Mouse (Mus musculus) lung, postnatal 36 days (tissue): Measurements from ENCODE around the gene Gm13285.
"Not testable (repeated sequence)": the region's sequence is repeated elsewhere in the genome, so short reads cannot be mapped to it uniquely, and the experiment has no call there.

ENCODE experiments used
- DNase-seq: peaks from one replicate; pipeline ENCODE4 v3.0.0; 2022; ENCODE audit warnings: mixed read lengths

The Gm13285 gene

GRCm38 (mm10) chr4:88799365-88799764, at the start of gene Gm13285:
Gene Gm13285 (plus strand): TSS chr4:88799665.
- DNase-seq = not testable (repeated sequence)

- no peak for DNase-seq
Measured at GRCm38 (mm10) chr4:88749926-88750325, 49.5 kb upstream of the Gm13285 start.

- DNase-seq = peak; percentile 41
Measured at GRCm38 (mm10) chr4:88754818-88755340, 44.6 kb upstream of the Gm13285 start, which contains the start of gene Gm13271. Gene Gm13271 (plus strand): TSS chr4:88754868.

GRCm38 (mm10) chr4:88756581-88757513, 42.6 kb upstream of the Gm13285 start:
- peak; percentile 4 for DNase-seq

GRCm38 (mm10) chr4:88757628-88758031, 41.8 kb upstream of the Gm13285 start:
- DNase-seq = peak; percentile 91

GRCm38 (mm10) chr4:88758751-88759150, 40.7 kb upstream of the Gm13285 start:
- not testable (repeated sequence) for DNase-seq

GRCm38 (mm10) chr4:88759610-88760268, 39.7 kb upstream of the Gm13285 start, which contains the start of gene Gm13283:
Gene Gm13283 (plus strand): TSS chr4:88760119.
- DNase-seq = peak; percentile 58

- DNase-seq = peak; percentile 85
Measured at GRCm38 (mm10) chr4:88760431-88760830, 39.0 kb upstream of the Gm13285 start.

- DNase-seq = peak; percentile 44
Measured at GRCm38 (mm10) chr4:88761776-88762175, 37.7 kb upstream of the Gm13285 start.

- not testable (repeated sequence) for DNase-seq
Measured at GRCm38 (mm10) chr4:88762341-88762740, 37.1 kb upstream of the Gm13285 start.

- DNase-seq = peak; percentile 74
Measured at GRCm38 (mm10) chr4:88763384-88764018, 36.0 kb upstream of the Gm13285 start.

GRCm38 (mm10) chr4:88773534-88773933, 25.9 kb upstream of the Gm13285 start, which contains the start of gene Gm13290:
Gene Gm13290 (plus strand): TSS chr4:88773834.
- not testable (repeated sequence) for DNase-seq

GRCm38 (mm10) chr4:88776622-88777021, 22.8 kb upstream of the Gm13285 start, which contains the start of gene Gm13289:
Gene Gm13289 (plus strand): TSS chr4:88776922.
- DNase-seq = not testable (repeated sequence)

GRCm38 (mm10) chr4:88779550-88779949, 19.9 kb upstream of the Gm13285 start, which contains the start of gene Gm13272:
Gene Gm13272 (plus strand): TSS chr4:88779850.
- DNase-seq = not testable (repeated sequence)

- DNase-seq = not testable (repeated sequence)
Measured at GRCm38 (mm10) chr4:88780320-88780719, 19.1 kb upstream of the Gm13285 start.

GRCm38 (mm10) chr4:88781831-88782230, 17.6 kb upstream of the Gm13285 start, which contains the start of gene Ifnz:
Gene Ifnz (plus strand): TSS chr4:88782131.
- not testable (repeated sequence) for DNase-seq

- DNase-seq = not testable (repeated sequence)
Measured at GRCm38 (mm10) chr4:88782335-88782734, 17.1 kb upstream of the Gm13285 start.

GRCm38 (mm10) chr4:88785409-88785808, 14.1 kb upstream of the Gm13285 start, which contains the start of gene Gm13276:
Gene Gm13276 (plus strand): TSS chr4:88785709.
- not testable (repeated sequence) for DNase-seq

- peak; percentile 84 for DNase-seq
Measured at GRCm38 (mm10) chr4:88788402-88788801, 11.1 kb upstream of the Gm13285 start, which contains the start of gene Gm13277. Gene Gm13277 (plus strand): TSS chr4:88788632.

GRCm38 (mm10) chr4:88791250-88791649, 8.2 kb upstream of the Gm13285 start, which contains the start of gene Gm13278:
Gene Gm13278 (plus strand): TSS chr4:88791550.
- not testable (repeated sequence) for DNase-seq

GRCm38 (mm10) chr4:88793936-88794675, 5.4 kb upstream of the Gm13285 start, which contains the start of gene Gm13275:
Gene Gm13275 (plus strand): TSS chr4:88794487.
- peak; percentile 34 for DNase-seq
